Mouse (Mus musculus) retina, adult 2 months (tissue): ENCODE measurements around the gene Ppp2r3d.
"Not testable (repeated sequence)": the region's sequence is repeated elsewhere in the genome, so short reads cannot be mapped to it uniquely, and the experiment has no call there.

ENCODE experiments used
- DNase-seq: peaks from one replicate; pipeline ENCODE4 v3.0.0-alpha.2; 2012; ENCODE audit warnings: low read depth, low spot score

Ppp2r3d gene

GRCm38 (mm10) chr9:124476096-124476902 lies at the start of gene Ppp2r3d:
Ppp2r3d (minus strand) TSS chr9:124476898.
- no peak for DNase-seq

- DNase-seq = not testable (repeated sequence)
Measured at GRCm38 (mm10) chr9:124493693-124494092, 17.0 kb upstream of the Ppp2r3d start, which contains the start of gene Gm21836. Gm21836 (minus strand) TSS chr9:124493793.

GRCm38 (mm10) chr9:124480361-124480980 lies 3.8 kb upstream of the Ppp2r3d start:
- not testable (repeated sequence) for DNase-seq

GRCm38 (mm10) chr9:124478081-124478480 lies 1.4 kb upstream of the Ppp2r3d start:
- no peak for DNase-seq

- no peak for DNase-seq
Measured at GRCm38 (mm10) chr9:124475689-124476088, 1.0 kb downstream of the Ppp2r3d start.

GRCm38 (mm10) chr9:124456572-124456971 lies 20.1 kb downstream of the Ppp2r3d start:
- no peak for DNase-seq

GRCm38 (mm10) chr9:124442533-124442855 lies 34.2 kb downstream of the Ppp2r3d start:
- DNase-seq = no peak

- no peak for DNase-seq
Measured at GRCm38 (mm10) chr9:124441681-124442532, 34.8 kb downstream of the Ppp2r3d start.

- DNase-seq = no peak
Measured at GRCm38 (mm10) chr9:124440724-124441045, 36.0 kb downstream of the Ppp2r3d start.

GRCm38 (mm10) chr9:124439848-124440723 lies 36.6 kb downstream of the Ppp2r3d start:
- no peak for DNase-seq

GRCm38 (mm10) chr9:124439403-124439847 lies 37.3 kb downstream of the Ppp2r3d start:
- DNase-seq = no peak

- DNase-seq = no peak
Measured at GRCm38 (mm10) chr9:124438686-124439346, 37.9 kb downstream of the Ppp2r3d start.

- peak; percentile 92 for DNase-seq
Measured at GRCm38 (mm10) chr9:124425411-124425885, 51.2 kb downstream of the Ppp2r3d start.

GRCm38 (mm10) chr9:124424542-124425410 lies 51.9 kb downstream of the Ppp2r3d start:
- peak; percentile 98 for DNase-seq

GRCm38 (mm10) chr9:124424292-124424541 lies 52.5 kb downstream of the Ppp2r3d start:
- no peak for DNase-seq

GRCm38 (mm10) chr9:124423552-124424291 lies 53.0 kb downstream of the Ppp2r3d start:
- DNase-seq = peak; percentile 95

- peak; percentile 81 for DNase-seq
Measured at GRCm38 (mm10) chr9:124422900-124423551, 53.7 kb downstream of the Ppp2r3d start.

- DNase-seq = peak; percentile 47
Measured at GRCm38 (mm10) chr9:124422427-124422826, 54.3 kb downstream of the Ppp2r3d start.

- DNase-seq = no peak
Measured at GRCm38 (mm10) chr9:124412921-124413320, 63.8 kb downstream of the Ppp2r3d start.
